Mouse (Mus musculus) cortical plate, adult 2 months (tissue): ENCODE data around the gene Atp1a4.

Experiments
- CTCF ChIP-seq: fragments of 200-500 bp; IDR thresholded peaks from 2 replicates; pipeline ENCODE4 v1.5.1; 2011; ENCODE audit warnings: mild to moderate bottlenecking, control low read depth, low read length; ENCODE audit not compliant: insufficient read depth; ENCODE audit errors: extremely low read depth
- POLR2A ChIP-seq: fragments of 200-500 bp; IDR thresholded peaks from 2 replicates; pipeline ENCODE4 v1.6.1; 2011; ENCODE audit warnings: mild to moderate bottlenecking, low read length, control low read depth; ENCODE audit not compliant: insufficient read depth; ENCODE audit errors: extremely low read depth

GRCm38 (mm10) chr1:172188891-172189290 is 69.3 kb downstream of the Atp1a4 start:
- TF ChIP-seq CTCF, result peak; percentile 14; the same call in 1 of the 2 replicates
- no peak for TF ChIP-seq POLR2A
